In genomic region chr9:49102328-49102727, GRCm38 (mm10) we compare ENCODE assay signal across 11 mouse cellular contexts. TPM values are rescaled to one million over a fixed set of nuclear protein-coding genes. Genes with fewer than 3 reads are reported as not detected.
DNase-seq lines count a peak whose midpoint lies in the region; ATAC-seq and TF ChIP-seq lines count a peak whose summit lies in the region.
"Had no signal": no experiment of that assay in that cellular context is flagged by ENCODE, and none has a peak within 500 bp of the region (broad histone marks: within the 10 kb centered on the region; RNA-seq: fewer than 3 reads in every experiment).

No protein-coding gene starts in this region.

- H3K27me3 ChIP-seq in intestine, embryonic 14.5 days (replicated peaks; ENCODE audit: control insufficient read depth, insufficient read depth, low read length), result no peaks in the 10 kb centered on the region
- no peaks in the 10 kb centered on the region for H3K27me3 ChIP-seq in intestine, postnatal 0 days (replicated peaks; ENCODE audit: control insufficient read depth, insufficient read depth, low read length)
- no peaks in the 10 kb centered on the region for H3K27me3 ChIP-seq in hindbrain, embryonic 13.5 days
- no peaks in the 10 kb centered on the region for H3K27me3 ChIP-seq in neural tube, embryonic 12.5 days (replicated peaks)
- H3K27me3 ChIP-seq: kidney, embryonic 15.5 days had no signal

- H3K4me2 ChIP-seq in intestine, embryonic 14.5 days (ENCODE audit: low read length), result no peak overlapping the region
- H3K4me2 ChIP-seq in intestine, postnatal 0 days (replicated peaks; ENCODE audit: low read depth), result no peak overlapping the region
- no peak overlapping the region for H3K4me2 ChIP-seq in hindbrain, embryonic 13.5 days
- no peak overlapping the region for H3K4me2 ChIP-seq in neural tube, embryonic 12.5 days (replicated peaks)
- H3K4me2 ChIP-seq: kidney, embryonic 15.5 days had no signal

- H3K27ac ChIP-seq in intestine, embryonic 14.5 days (ENCODE audit: low read depth), result no peak overlapping the region
- H3K27ac ChIP-seq in intestine, postnatal 0 days (ENCODE audit: low read depth, low read length), result no peak overlapping the region
- peak overlapping the region; percentile 48; the same call in 1 of the 2 replicates for H3K27ac ChIP-seq in hindbrain, embryonic 13.5 days
- no peak overlapping the region for H3K27ac ChIP-seq in neural tube, embryonic 12.5 days
- H3K27ac ChIP-seq: kidney, embryonic 15.5 days had no signal

- no peak overlapping the region for H3K9ac ChIP-seq in intestine, embryonic 14.5 days (ENCODE audit: low read length)
- H3K9ac ChIP-seq in intestine, postnatal 0 days (ENCODE audit: low read depth, low read length), result no peak overlapping the region
- H3K9ac ChIP-seq in hindbrain, embryonic 13.5 days, result no peak overlapping the region
- no peak overlapping the region for H3K9ac ChIP-seq in neural tube, embryonic 12.5 days
- H3K9ac ChIP-seq: kidney, embryonic 15.5 days had no signal

- no peak for DNase-seq in intestine, embryonic 14.5 days (ENCODE audit: low spot score)
- DNase-seq in embryo, embryonic 9.5 days (ENCODE audit: extremely low spot score), result peak; percentile 17
- no peak for DNase-seq in lung, postnatal 10 days
- no peak for DNase-seq in kidney, adult 8-10 months
- no peak for DNase-seq in thymus, adult 18-20 months
- DNase-seq: right cerebral cortex, postnatal 25 days had no signal

- no peaks in the 10 kb centered on the region for H3K36me3 ChIP-seq in intestine, embryonic 14.5 days (ENCODE audit: control insufficient read depth, insufficient read depth, low read length)
- H3K36me3 ChIP-seq in intestine, postnatal 0 days (ENCODE audit: control insufficient read depth, insufficient read depth), result no peaks in the 10 kb centered on the region
- H3K36me3 ChIP-seq in hindbrain, embryonic 13.5 days, result no peaks in the 10 kb centered on the region
- no peaks in the 10 kb centered on the region for H3K36me3 ChIP-seq in neural tube, embryonic 12.5 days
- H3K36me3 ChIP-seq: kidney, embryonic 15.5 days had no signal

- ATAC-seq in intestine, embryonic 14.5 days (replicated peaks; ENCODE audit: low FRiP score, low TSS enrichment, low read depth), result peak; percentile 90
- ATAC-seq in intestine, postnatal 0 days, result no peak
- peak; percentile 94 for ATAC-seq in hindbrain, embryonic 13.5 days (ENCODE audit: low FRiP score)
- peak; percentile 94 for ATAC-seq in neural tube, embryonic 12.5 days (ENCODE audit: low FRiP score, low read depth)
- ATAC-seq: lung, postnatal 0 days had no signal

- no peak for TF ChIP-seq CTCF in intestine, postnatal 0 days (IDR thresholded peaks at IDR 0.05; ENCODE audit: low read depth)

- 42% methylated on average over 1 of the region's 1 CpGs for WGBS in intestine, embryonic 14.5 days
- 25% methylated on average over 1 of the region's 1 CpGs for WGBS in intestine, postnatal 0 days
- WGBS in hindbrain, embryonic 13.5 days, result 7% methylated on average over 1 of the region's 1 CpGs
- WGBS in neural tube, embryonic 12.5 days, result 26% methylated on average over 1 of the region's 1 CpGs

- peaks cover 4% of the 10 kb centered on the region; the same call in 1 of the 2 replicates for H3K4me1 ChIP-seq in intestine, embryonic 14.5 days (replicated peaks; ENCODE audit: control insufficient read depth, insufficient read depth, low read length)
- H3K4me1 ChIP-seq in intestine, postnatal 0 days (replicated peaks; ENCODE audit: control insufficient read depth, insufficient read depth, low read length), result no peaks in the 10 kb centered on the region
- peaks cover 11% of the 10 kb centered on the region for H3K4me1 ChIP-seq in hindbrain, embryonic 13.5 days (replicated peaks)
- no peaks in the 10 kb centered on the region for H3K4me1 ChIP-seq in neural tube, embryonic 12.5 days
- H3K4me1 ChIP-seq: kidney, embryonic 15.5 days had no signal

- H3K9me3 ChIP-seq in intestine, embryonic 14.5 days (ENCODE audit: control insufficient read depth, low read length), result 0 out of 2 replicates have a peak, but pooled peaks cover 3% of the 10 kb centered on the region
- no peaks in the 10 kb centered on the region for H3K9me3 ChIP-seq in intestine, postnatal 0 days (ENCODE audit: control insufficient read depth)
- no peaks in the 10 kb centered on the region for H3K9me3 ChIP-seq in hindbrain, embryonic 13.5 days
- no peaks in the 10 kb centered on the region for H3K9me3 ChIP-seq in neural tube, embryonic 12.5 days
- H3K9me3 ChIP-seq: kidney, embryonic 15.5 days had no signal

- no peak overlapping the region for H3K4me3 ChIP-seq in intestine, embryonic 14.5 days (ENCODE audit: low read depth, low read length)
- H3K4me3 ChIP-seq in intestine, postnatal 0 days (ENCODE audit: low read depth, low read length), result no peak overlapping the region
- H3K4me3 ChIP-seq in hindbrain, embryonic 13.5 days, result no peak overlapping the region
- no peak overlapping the region for H3K4me3 ChIP-seq in neural tube, embryonic 12.5 days
- H3K4me3 ChIP-seq: kidney, embryonic 15.5 days had no signal

RNA-seq across cellular contexts. Expression of gene Tmprss5, which starts 21.3 kb away (rescaled TPM):
- 1.2 and 1.3 TPM in 2 replicates for polyA plus RNA-seq in intestine, embryonic 14.5 days (2014; fragmentation: Nextera tagmentation; extraction: Ambion mirVana)
- polyA plus RNA-seq in intestine, postnatal 0 days (2015; fragmentation: Nextera tagmentation; extraction: Ambion mirVana), result 0.86 and 1.1 TPM in 2 replicates
- polyA plus RNA-seq in hindbrain, embryonic 13.5 days (2015; fragmentation: Nextera tagmentation; extraction: Ambion mirVana), result 2.0 and 2.4 TPM in 2 replicates
- polyA plus RNA-seq in neural tube, embryonic 12.5 days (2016; fragmentation: Nextera tagmentation; extraction: Ambion mirVana), result 1.6 and 1.7 TPM in 2 replicates

RNA-seq across cellular contexts. Expression of gene Zw10, which starts 46.9 kb away (rescaled TPM):
- 37.0 and 44.0 TPM in 2 replicates for polyA plus RNA-seq in intestine, embryonic 14.5 days (2014; fragmentation: Nextera tagmentation; extraction: Ambion mirVana)
- polyA plus RNA-seq in intestine, postnatal 0 days (2015; fragmentation: Nextera tagmentation; extraction: Ambion mirVana), result 8.1 and 9.9 TPM in 2 replicates
- 24.6 and 25.3 TPM in 2 replicates for polyA plus RNA-seq in hindbrain, embryonic 13.5 days (2015; fragmentation: Nextera tagmentation; extraction: Ambion mirVana)
- 40.8 and 41.6 TPM in 2 replicates for polyA plus RNA-seq in neural tube, embryonic 12.5 days (2016; fragmentation: Nextera tagmentation; extraction: Ambion mirVana)
